Mouse (Mus musculus) cerebellum, adult 2 months (tissue): ENCODE data around the gene Pus3.

Experiments used
- CTCF ChIP-seq: fragments of 200-500 bp; IDR thresholded peaks from 2 replicates; pipeline ENCODE4 v1.5.1; 2011; ENCODE audit warnings: low read depth, mild to moderate bottlenecking, control low read depth, low read length, moderate library complexity, borderline replicate concordance; ENCODE audit not compliant: insufficient read depth
- POLR2A ChIP-seq: fragments of 200-500 bp; IDR thresholded peaks from 2 replicates; pipeline ENCODE4 v1.6.1; 2011; ENCODE audit warnings: low read length, control low read depth, borderline replicate concordance; ENCODE audit not compliant: insufficient read depth

GRCm38 (mm10) chr9:35513900-35514299 is 44.5 kb upstream of the Pus3 start:
- TF ChIP-seq CTCF: no peak
- TF ChIP-seq POLR2A: no peak
